Mouse (Mus musculus) liver, adult 2 months (tissue): ENCODE measurements around the gene 4930444G20Rik.

Source experiments
- CTCF ChIP-seq: fragments of 200-500 bp; IDR thresholded peaks from 2 replicates; pipeline ENCODE4 v1.5.1; 2011; ENCODE audit warnings: low read depth, low read length, control low read depth
- POLR2A ChIP-seq: fragments of 200-500 bp; IDR thresholded peaks from 2 replicates; pipeline ENCODE4 v1.6.1; 2011; ENCODE audit warnings: low read length, control low read depth; ENCODE audit not compliant: insufficient read depth; ENCODE audit errors: extremely low read depth

DNA sequence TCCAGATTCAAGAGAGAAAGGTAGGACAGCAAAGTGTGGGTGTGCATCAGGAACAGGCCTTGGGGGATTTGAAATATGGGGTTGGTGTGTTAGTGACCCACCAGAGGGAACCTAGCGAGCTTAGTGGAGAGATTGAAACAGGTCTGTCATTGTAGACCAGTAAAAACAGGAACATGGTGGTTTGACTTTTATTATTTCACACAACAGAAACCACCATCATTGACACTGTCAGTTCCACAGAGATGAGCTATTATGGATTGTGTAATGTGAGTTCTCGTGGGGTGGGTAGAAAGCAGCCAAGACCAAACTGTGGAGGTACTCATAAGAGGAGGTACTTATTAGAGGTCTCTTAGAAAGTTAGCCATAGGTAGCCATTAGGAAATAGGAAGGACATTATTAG, 6.7 kb upstream of the 4930444G20Rik start:
- TF ChIP-seq POLR2A (no peak), CTCF (no peak)
